Mouse (Mus musculus) stomach, embryonic 15.5 days (tissue): ENCODE results near the gene Ldlrad3. TPM values are rescaled to one million over a fixed set of nuclear protein-coding genes. Genes with fewer than 3 reads are reported as not detected.

Experiments used
- ATAC-seq: fragments of 200-750 bp; cut with Nextera tagmentation; 2 replicates; pipeline ENCODE4 v1.8.0; 2017; ENCODE audit warnings: low read depth, moderate number of reproducible peaks, moderate TSS enrichment; ENCODE audit not compliant: insufficient read depth, low FRiP score
- H3K27ac ChIP-seq: fragments of 300-500 bp; sonication (generic); 2 replicates; pipeline ENCODE4 v1.5.1; 2015; ENCODE audit warnings: mild to moderate bottlenecking, inconsistent platforms
- H3K27me3 ChIP-seq: fragments of 300-500 bp; sonication (generic); replicated peaks from 2 replicates; pipeline ENCODE4 v1.6.1; 2015; ENCODE audit warnings: inconsistent platforms
- H3K36me3 ChIP-seq: fragments of 300-500 bp; sonication (generic); 2 replicates; pipeline ENCODE4 v1.6.1; 2015; ENCODE audit warnings: inconsistent platforms
- H3K4me1 ChIP-seq: fragments of 300-500 bp; sonication (generic); 2 replicates; pipeline ENCODE4 v1.6.1; 2015; ENCODE audit warnings: inconsistent platforms
- H3K4me2 ChIP-seq: fragments of 300-500 bp; sonication (generic); 2 replicates; pipeline ENCODE4 v1.6.1; 2015; ENCODE audit warnings: mild to moderate bottlenecking, inconsistent platforms
- H3K4me3 ChIP-seq: fragments of 300-500 bp; sonication (generic); replicated peaks from 2 replicates; pipeline ENCODE4 v1.5.1; 2015; ENCODE audit warnings: inconsistent platforms
- H3K9ac ChIP-seq: fragments of 300-500 bp; sonication (generic); 2 replicates; pipeline ENCODE4 v1.6.1; 2015; ENCODE audit warnings: inconsistent platforms
- H3K9me3 ChIP-seq: fragments of 300-500 bp; sonication (generic); 2 replicates; pipeline ENCODE4 v1.6.1; 2016; ENCODE audit warnings: inconsistent platforms
- WGBS: fragments of 180-500 bp; shearing (Covaris S2); methylation state at CpG from one replicate; pipeline ENCODE4 v1.1.7; 2015; 5-methylcytosine and 5-hydroxymethylcytosine counted together
- polyA plus RNA-seq: library from polyadenylated mRNA; unstranded; fragments of >200 nt; fragmentation: Nextera tagmentation; extraction: Ambion mirVana; gene quantifications from 2 replicates; pipeline ENCODE4 v1.2.1, GENCODE M21; 2015

Gene Ldlrad3
- polyA plus RNA-seq, 1 experiment from 2014 or later: 39.1 TPM

DNA sequence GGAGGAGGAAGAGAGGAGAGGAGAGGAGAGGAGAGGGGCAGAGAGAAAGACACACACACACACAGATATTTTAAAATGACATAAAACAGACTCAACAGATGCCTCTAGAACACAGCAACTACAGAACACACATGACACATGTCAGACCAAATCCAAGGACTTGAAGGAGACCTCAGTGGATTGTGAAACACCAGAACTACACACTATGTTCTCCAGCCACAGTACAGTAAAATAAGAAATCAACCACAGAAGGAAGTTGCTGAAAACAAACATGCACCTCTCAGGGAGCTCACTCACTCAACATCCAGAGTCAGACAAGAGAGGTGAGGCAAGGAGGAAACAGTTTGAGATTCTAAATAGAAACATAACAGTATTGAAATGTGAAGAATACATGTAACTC, 103.4 kb downstream of the Ldlrad3 start:
- H3K4me3 ChIP-seq: no peak overlapping the region
- no peaks in the 10 kb centered on the region for H3K9me3 ChIP-seq
- no peaks in the 10 kb centered on the region for H3K27me3 ChIP-seq
- no peaks in the 10 kb centered on the region for H3K4me1 ChIP-seq
- H3K9ac ChIP-seq: no peak overlapping the region
- no peak overlapping the region for H3K27ac ChIP-seq
- ATAC-seq: no peak
- no peak overlapping the region for H3K4me2 ChIP-seq
- 0 out of 2 replicates have a peak, but pooled peaks cover 4% of the 10 kb centered on the region for H3K36me3 ChIP-seq

DNA sequence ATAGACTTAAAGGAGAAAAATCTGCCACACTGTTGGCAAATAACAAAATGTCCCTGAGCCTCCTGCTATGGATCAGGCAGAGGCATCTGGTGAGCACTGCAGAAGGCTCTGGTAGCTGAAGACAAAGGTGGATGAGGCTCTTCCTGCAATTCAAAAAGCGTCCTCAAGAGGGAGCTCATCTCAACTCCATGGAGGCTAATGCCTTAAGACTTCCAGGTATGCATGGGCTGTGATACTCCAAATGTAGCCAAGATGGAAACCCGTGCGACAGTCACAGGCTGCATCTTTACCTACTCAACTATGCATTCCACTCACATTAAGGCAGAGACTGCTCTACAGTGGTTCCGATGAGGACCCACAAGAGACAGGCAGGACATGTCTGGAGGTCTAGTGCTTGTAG, 108.6 kb downstream of the Ldlrad3 start:
- no peaks in the 10 kb centered on the region for H3K9me3 ChIP-seq
- 51% methylated on average over 4 of the region's 4 CpGs for WGBS
- ATAC-seq: no peak

DNA sequence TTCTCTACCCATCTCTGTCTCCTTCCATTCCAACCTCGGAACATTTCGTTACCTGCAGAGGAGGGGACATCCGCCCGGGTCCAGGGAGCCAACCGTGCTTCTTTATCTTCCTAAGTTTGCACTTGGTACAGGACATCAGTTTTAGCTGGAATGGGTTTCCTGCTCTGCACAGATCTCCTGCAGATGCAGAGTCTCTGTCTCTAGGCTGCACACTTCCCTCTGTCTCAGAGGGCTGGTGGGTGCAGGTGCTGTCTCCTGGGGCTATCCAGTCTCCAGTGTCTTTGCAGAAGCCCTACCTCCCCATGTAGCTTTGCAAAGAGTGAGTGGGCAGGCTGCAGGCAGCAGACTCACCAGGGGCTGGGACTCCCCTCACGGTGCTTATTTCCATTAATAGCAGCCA, 109.9 kb downstream of the Ldlrad3 start:
- ATAC-seq: no peak
- Histone ChIP-seq H3K27me3 (no peaks in the 10 kb centered on the region), H3K4me2 (no peak overlapping the region), H3K4me3 (no peak overlapping the region), H3K9me3 (no peaks in the 10 kb centered on the region), H3K36me3 (0 out of 2 replicates have a peak, but pooled peaks cover 8% of the 10 kb centered on the region), H3K4me1 (no peaks in the 10 kb centered on the region), H3K9ac (no peak overlapping the region), H3K27ac (no peak overlapping the region)
- 91% methylated on average over 6 of the region's 6 CpGs for WGBS

More for the DNA sequence above, 108.6 kb downstream of the Ldlrad3 start:
- Histone ChIP-seq H3K27me3 (no peaks in the 10 kb centered on the region), H3K4me2 (no peak overlapping the region), H3K9ac (no peak overlapping the region), H3K4me1 (no peaks in the 10 kb centered on the region), H3K4me3 (no peak overlapping the region), H3K36me3 (0 out of 2 replicates have a peak, but pooled peaks cover 9% of the 10 kb centered on the region), H3K27ac (no peak overlapping the region)

DNA sequence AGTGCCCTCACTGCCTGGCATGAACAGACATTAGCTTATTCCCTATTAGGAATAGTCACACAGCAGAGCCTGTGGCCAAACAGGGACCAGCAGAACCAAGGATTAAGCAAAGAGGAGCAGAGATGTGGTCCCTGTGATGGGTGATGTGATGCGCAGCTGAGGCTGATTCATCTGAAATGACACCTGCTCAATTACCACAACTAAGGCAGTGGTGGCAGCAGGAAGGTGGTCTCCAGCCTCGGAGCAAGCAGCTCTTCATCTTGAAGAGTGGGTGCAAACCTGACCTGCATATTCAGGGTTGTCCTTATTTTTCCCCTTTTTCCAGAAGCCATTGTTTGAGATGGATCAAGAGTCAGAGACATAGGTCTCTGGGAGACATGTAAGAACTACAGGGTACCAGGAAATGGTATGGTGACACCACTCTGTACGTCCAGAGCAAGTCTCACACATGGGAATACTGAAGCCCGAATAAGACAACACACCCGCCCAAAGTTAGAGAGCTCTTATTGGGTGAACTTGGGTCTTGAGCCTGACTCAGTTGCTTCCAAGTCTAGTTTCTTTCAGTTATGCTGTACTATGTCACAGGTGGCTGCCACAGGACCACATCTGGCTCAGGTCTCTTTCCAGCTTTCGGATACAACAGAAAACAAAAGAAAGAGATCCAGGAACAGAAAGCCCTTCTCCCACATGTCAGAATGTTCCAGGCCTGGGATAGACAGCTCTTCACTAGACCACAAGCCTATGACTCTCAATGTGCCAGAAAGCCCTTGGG, 112.7 kb downstream of the Ldlrad3 start:
- no peak for ATAC-seq
- H3K9me3 ChIP-seq: no peaks in the 10 kb centered on the region
- H3K27ac ChIP-seq: no peak overlapping the region
- no peak overlapping the region for H3K9ac ChIP-seq
- 88% methylated on average over 6 of the region's 6 CpGs for WGBS
- H3K4me3 ChIP-seq: no peak overlapping the region
- no peak overlapping the region for H3K4me2 ChIP-seq
- 0 out of 2 replicates have a peak, but pooled peaks cover 7% of the 10 kb centered on the region for H3K36me3 ChIP-seq
- H3K4me1 ChIP-seq: no peaks in the 10 kb centered on the region
- H3K27me3 ChIP-seq: no peaks in the 10 kb centered on the region

DNA sequence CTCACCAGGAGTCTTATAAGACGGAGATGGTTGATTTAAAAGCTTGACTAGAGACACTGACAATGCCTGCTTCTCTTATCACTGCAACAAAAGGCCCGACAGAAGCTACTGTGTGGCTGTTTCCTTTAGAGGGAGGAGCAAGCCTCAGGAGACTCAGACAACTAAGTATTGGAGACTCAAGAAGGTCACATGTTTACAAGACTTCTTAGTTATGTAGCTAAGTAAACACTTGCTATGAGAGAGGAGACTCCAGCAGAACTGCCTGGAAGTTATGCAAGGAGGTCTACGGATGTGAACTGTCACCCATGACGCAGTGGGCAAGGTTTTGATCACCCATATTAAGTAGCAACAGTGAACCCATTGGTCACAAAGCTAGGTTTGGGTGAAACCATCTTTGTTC, 113.3 kb downstream of the Ldlrad3 start:
- 0 out of 2 replicates have a peak, but pooled peaks cover 8% of the 10 kb centered on the region for H3K36me3 ChIP-seq
- no peak overlapping the region for H3K4me2 ChIP-seq
- no peak overlapping the region for H3K4me3 ChIP-seq
- H3K4me1 ChIP-seq: no peaks in the 10 kb centered on the region
- no peak for ATAC-seq
- H3K9ac ChIP-seq: no peak overlapping the region
- no peak overlapping the region for H3K27ac ChIP-seq
- H3K27me3 ChIP-seq: no peaks in the 10 kb centered on the region
- WGBS: 69% methylated on average over 4 of the region's 4 CpGs
- no peaks in the 10 kb centered on the region for H3K9me3 ChIP-seq

DNA sequence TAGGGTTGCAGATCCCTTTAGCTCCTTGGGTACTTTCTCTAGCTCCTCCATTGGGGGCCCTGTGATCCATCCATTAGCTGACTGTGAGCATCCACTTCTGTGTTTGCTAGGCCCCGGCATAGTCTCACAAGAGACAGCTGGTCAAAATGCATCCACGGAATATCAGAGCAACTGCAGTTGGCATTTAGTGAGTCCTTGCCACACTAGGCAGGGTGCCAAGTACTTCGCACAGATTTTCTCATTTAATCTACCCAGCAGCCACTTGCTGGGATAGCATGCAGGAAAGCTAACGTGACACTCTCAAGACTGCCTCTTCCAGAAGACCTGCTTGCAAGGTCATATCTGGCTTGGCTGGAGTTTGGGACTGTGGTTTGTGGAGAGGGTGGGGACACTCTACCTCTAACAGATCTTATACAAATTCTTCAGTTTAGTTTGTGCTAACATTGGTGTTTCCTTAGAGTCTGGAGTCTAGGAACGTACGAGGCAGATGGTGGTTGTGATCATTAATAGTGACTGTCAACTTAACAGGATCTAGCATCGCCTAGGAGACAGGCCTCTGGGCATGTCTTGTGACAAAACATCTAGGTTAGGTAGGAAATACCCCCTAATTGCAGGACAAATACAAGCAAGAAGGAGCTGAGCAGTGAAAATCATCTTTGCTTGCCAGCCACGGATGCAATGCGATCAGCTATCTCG, 115.0 kb downstream of the Ldlrad3 start:
- no peak for ATAC-seq
- Histone ChIP-seq H3K27ac (no peak overlapping the region), H3K36me3 (0 out of 2 replicates have a peak, but pooled peaks cover 8% of the 10 kb centered on the region), H3K4me1 (no peaks in the 10 kb centered on the region), H3K9ac (no peak overlapping the region), H3K4me2 (no peak overlapping the region), H3K4me3 (no peak overlapping the region), H3K9me3 (no peaks in the 10 kb centered on the region), H3K27me3 (no peaks in the 10 kb centered on the region)
- WGBS: 79% methylated on average over 10 of the region's 10 CpGs

DNA sequence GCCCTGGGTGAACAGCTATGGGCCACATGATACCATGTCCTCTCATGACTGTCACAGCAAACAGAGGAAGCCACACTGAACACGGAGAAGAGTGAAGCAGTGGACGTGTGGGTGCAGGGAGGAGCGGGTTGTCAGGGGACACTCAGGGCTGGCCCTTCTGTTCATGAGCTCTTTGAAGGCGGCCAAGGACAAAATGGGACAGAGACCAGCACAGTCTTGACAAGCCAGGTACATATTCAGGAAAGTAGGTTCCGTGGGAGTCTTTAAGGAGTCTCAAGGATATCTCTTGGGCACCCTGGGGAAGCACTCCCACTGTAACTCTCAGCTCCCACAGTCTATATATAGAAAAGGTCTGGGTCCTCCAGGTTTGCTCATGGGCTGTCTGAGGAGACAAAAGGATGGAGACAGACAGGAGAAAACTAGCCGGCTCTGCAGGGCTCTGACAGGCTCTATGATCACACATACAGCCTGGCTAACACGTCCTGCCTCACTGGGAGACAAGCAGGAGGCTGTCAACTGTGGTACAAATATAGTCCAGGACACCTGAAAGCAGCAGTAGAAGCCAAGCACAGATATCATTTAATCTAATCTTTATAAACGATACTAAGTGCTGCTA, 121.3 kb downstream of the Ldlrad3 start:
- ATAC-seq: no peak
- no peaks in the 10 kb centered on the region for H3K9me3 ChIP-seq
- H3K9ac ChIP-seq: no peak overlapping the region
- no peaks in the 10 kb centered on the region for H3K27me3 ChIP-seq
- no peaks in the 10 kb centered on the region for H3K4me1 ChIP-seq
- H3K27ac ChIP-seq: no peak overlapping the region
- H3K4me3 ChIP-seq: no peak overlapping the region
- no peak overlapping the region for H3K4me2 ChIP-seq
- 80% methylated on average over 8 of the region's 8 CpGs for WGBS
- H3K36me3 ChIP-seq: 0 out of 2 replicates have a peak, but pooled peaks cover 3% of the 10 kb centered on the region

DNA sequence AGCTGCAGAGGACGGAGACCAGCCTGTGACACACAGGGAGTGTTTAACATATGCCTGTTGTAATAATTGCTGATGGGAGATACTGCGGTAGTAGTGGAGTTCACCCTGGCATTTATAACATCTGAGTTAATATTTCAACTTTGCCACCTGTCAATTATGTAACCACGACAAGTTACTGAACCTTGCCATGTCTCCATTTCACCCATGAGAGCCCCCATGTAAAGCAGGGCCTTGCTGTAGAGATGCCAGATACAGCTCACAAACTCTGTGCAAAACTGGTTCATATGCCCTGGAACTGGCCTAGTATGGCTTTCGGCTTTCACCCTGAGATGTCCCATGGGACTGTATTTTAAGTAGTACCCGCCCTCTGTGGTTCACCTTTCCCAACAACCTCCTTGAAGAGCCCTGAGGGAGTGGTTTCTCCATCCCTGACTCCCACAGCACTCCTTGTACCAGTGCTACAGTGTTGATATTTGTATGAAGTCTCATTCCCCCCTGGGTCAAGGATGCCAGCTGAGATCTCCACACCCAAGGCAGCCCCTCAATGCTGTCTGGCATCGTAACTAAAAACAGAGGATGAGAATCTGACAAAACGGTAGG, 122.2 kb downstream of the Ldlrad3 start:
- no peak overlapping the region for H3K4me3 ChIP-seq
- H3K9me3 ChIP-seq: no peaks in the 10 kb centered on the region
- no peak overlapping the region for H3K27ac ChIP-seq
- H3K4me1 ChIP-seq: no peaks in the 10 kb centered on the region
- H3K27me3 ChIP-seq: no peaks in the 10 kb centered on the region
- no peak overlapping the region for H3K4me2 ChIP-seq
- no peak for ATAC-seq
- H3K9ac ChIP-seq: no peak overlapping the region
- 85% methylated on average over 7 of the region's 7 CpGs for WGBS
- H3K36me3 ChIP-seq: 0 out of 2 replicates have a peak, but pooled peaks cover 3% of the 10 kb centered on the region

DNA sequence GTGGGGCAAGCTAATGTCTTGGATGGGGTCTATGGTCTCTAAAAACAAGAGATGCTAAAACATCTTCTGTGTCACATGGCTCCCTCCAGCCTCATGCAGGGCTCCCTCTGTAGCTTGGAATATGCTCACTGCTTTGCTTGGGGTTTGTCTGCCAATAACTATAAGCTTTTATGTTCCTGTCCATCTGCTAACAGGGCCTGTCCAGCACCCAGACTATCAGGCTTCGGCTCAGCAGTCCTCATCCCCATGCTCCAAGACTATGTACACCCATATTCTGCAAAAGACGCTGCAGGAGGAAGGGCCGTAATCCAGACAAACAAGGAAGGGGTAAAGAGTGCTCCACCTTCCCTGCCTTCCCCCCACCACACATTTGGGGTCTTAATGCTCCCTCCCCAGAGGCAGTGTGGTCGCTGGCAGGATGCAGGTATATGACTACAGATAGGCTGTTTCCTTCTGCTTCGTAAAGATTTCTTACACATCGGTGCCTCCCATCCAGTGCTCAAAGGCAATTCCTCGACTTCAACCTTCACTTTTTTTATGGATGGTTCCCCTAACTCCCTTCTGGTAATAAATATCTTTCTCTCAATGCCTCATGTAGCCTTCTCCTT, 123.2 kb downstream of the Ldlrad3 start:
- Histone ChIP-seq H3K4me3 (no peak overlapping the region), H3K4me1 (0 out of 2 replicates have a peak, but pooled peaks cover 2% of the 10 kb centered on the region), H3K9me3 (no peaks in the 10 kb centered on the region), H3K9ac (no peak overlapping the region), H3K27me3 (no peaks in the 10 kb centered on the region), H3K4me2 (no peak overlapping the region), H3K27ac (no peak overlapping the region), H3K36me3 (no peaks in the 10 kb centered on the region)
- WGBS: 81% methylated on average over 7 of the region's 7 CpGs
- no peak for ATAC-seq

DNA sequence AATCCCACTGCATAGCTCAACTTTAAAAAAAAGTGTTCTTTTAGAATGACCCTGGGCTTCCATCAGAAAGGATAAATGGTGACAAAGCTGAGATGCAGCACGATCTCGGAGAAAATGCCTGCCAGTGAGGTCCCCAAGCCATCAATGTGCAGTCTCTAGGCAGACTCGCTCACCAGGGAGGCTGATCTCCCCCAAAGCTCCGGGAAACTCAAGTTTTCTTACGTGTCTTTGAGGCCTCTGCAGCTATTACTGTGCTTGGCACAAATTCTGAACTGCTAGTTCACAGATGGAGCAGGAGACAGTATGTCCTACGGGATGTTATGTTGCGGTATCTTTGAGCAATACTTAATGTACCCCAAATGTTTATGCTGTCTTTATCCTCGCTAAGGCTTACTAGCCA, 124.3 kb downstream of the Ldlrad3 start:
- Histone ChIP-seq H3K27me3 (no peaks in the 10 kb centered on the region), H3K9ac (no peak overlapping the region)

DNA sequence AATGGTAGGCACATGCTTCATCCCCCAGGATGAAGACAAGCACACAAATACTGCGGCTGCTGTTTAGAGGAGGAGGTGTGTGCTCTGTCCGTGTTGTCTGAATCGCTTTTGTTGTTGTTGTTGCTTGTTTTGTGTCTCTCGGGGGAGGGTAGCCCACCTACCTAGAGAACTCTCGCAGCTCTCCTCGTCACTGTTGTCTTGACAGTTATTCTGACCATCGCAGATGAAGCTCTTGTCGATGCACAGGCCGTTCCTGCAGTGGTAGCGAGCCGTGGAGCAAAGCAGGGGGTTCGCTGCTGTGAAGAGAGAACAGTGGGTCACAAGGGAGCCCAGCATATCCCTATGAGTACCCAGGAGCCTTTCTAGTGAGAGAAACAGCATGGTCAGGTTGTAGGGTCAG, 128.4 kb downstream of the Ldlrad3 start:
- Histone ChIP-seq H3K9me3 (no peaks in the 10 kb centered on the region), H3K4me2 (no peak overlapping the region), H3K27me3 (no peaks in the 10 kb centered on the region), H3K27ac (no peak overlapping the region), H3K4me3 (no peak overlapping the region), H3K36me3 (no peaks in the 10 kb centered on the region), H3K4me1 (0 out of 2 replicates have a peak, but pooled peaks cover 4% of the 10 kb centered on the region), H3K9ac (no peak overlapping the region)
- WGBS: 85% methylated on average over 12 of the region's 12 CpGs
- ATAC-seq: no peak

More for the DNA sequence above, 124.3 kb downstream of the Ldlrad3 start:
- H3K27ac ChIP-seq: no peak overlapping the region
- no peak overlapping the region for H3K4me2 ChIP-seq
- 81% methylated on average over 8 of the region's 8 CpGs for WGBS
- no peak overlapping the region for H3K4me3 ChIP-seq
- ATAC-seq: no peak
- no peaks in the 10 kb centered on the region for H3K36me3 ChIP-seq
- H3K4me1 ChIP-seq: 0 out of 2 replicates have a peak, but pooled peaks cover 4% of the 10 kb centered on the region
- H3K9me3 ChIP-seq: no peaks in the 10 kb centered on the region
